Mouse (Mus musculus) midbrain, embryonic 12.5 days (tissue): ENCODE measurements around the gene Map4k4. TPM values are rescaled to one million over a fixed set of nuclear protein-coding genes. Genes with fewer than 3 reads are reported as not detected.

Experiments
- ATAC-seq: fragments of 200-750 bp; cut with Nextera tagmentation; 2 replicates; pipeline ENCODE4 v1.8.0; 2017; ENCODE audit warnings: low read depth, moderate TSS enrichment, moderate library complexity; ENCODE audit not compliant: low FRiP score
- H3K27ac ChIP-seq: fragments of 300-500 bp; sonication (generic); replicated peaks from 2 replicates; pipeline ENCODE4 v1.5.1; 2016; ENCODE audit warnings: mild to moderate bottlenecking
- H3K27me3 ChIP-seq: fragments of 300-500 bp; sonication (generic); 2 replicates; pipeline ENCODE4 v1.6.1; 2016; ENCODE audit warnings: mild to moderate bottlenecking
- H3K36me3 ChIP-seq: fragments of 300-500 bp; sonication (generic); 2 replicates; pipeline ENCODE4 v1.6.1; 2016
- H3K4me1 ChIP-seq: fragments of 300-500 bp; sonication (generic); 2 replicates; pipeline ENCODE4 v1.6.1; 2016
- H3K4me2 ChIP-seq: fragments of 300-500 bp; sonication (generic); replicated peaks from 2 replicates; pipeline ENCODE4 v1.6.1; 2016; ENCODE audit warnings: mild to moderate bottlenecking, moderate library complexity
- H3K4me3 ChIP-seq: fragments of 300-500 bp; sonication (generic); 2 replicates; pipeline ENCODE4 v1.5.1; 2016; ENCODE audit warnings: mild to moderate bottlenecking
- H3K9ac ChIP-seq: fragments of 300-500 bp; sonication (generic); replicated peaks from 2 replicates; pipeline ENCODE4 v1.6.1; 2016; ENCODE audit warnings: mild to moderate bottlenecking, moderate library complexity
- H3K9me3 ChIP-seq: fragments of 300-500 bp; sonication (generic); 2 replicates; pipeline ENCODE4 v1.6.1; 2016; ENCODE audit warnings: mild to moderate bottlenecking
- WGBS: fragments of 180-500 bp; shearing (Covaris S2); methylation state at CpG from one replicate; pipeline ENCODE4 v1.1.7; 2016; 5-methylcytosine and 5-hydroxymethylcytosine counted together
- polyA plus RNA-seq: library from polyadenylated mRNA; unstranded; fragments of >200 nt; fragmentation: Nextera tagmentation; extraction: Ambion mirVana; gene quantifications from 2 replicates; pipeline ENCODE4 v1.2.1, GENCODE M21; 2016

The Map4k4 gene
- polyA plus RNA-seq, 1 experiment from 2014 or later = 68.8 TPM

DNA sequence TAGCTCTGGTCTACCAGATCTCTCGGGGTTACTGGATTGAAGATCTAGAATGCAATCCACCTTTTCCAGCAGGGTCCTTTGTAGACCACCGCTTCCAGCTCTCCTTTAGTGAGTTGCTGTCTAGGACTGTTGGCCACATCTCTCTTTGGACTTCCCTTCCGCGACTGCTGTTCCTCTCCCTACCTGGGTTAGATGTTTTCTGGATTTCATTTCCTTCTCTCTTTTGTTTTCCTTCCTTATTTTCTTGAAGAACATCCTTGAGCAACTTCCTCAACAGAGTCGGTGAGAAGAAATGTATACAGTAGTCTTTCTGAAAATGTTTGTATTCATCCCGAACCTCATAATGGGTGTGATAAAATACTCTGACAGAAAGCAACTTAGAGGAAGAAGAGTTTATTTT, 137.1 kb downstream of the Map4k4 start:
- no peak overlapping the region for H3K27ac ChIP-seq
- no peak overlapping the region for H3K4me2 ChIP-seq
- H3K9ac ChIP-seq = no peak overlapping the region
- no peaks in the 10 kb centered on the region for H3K4me1 ChIP-seq
- H3K9me3 ChIP-seq = no peaks in the 10 kb centered on the region
- no peak for ATAC-seq
- H3K36me3 ChIP-seq = no peaks in the 10 kb centered on the region
- H3K27me3 ChIP-seq = no peaks in the 10 kb centered on the region
- 92% methylated on average over 6 of the region's 6 CpGs for WGBS
- H3K4me3 ChIP-seq = no peak overlapping the region

DNA sequence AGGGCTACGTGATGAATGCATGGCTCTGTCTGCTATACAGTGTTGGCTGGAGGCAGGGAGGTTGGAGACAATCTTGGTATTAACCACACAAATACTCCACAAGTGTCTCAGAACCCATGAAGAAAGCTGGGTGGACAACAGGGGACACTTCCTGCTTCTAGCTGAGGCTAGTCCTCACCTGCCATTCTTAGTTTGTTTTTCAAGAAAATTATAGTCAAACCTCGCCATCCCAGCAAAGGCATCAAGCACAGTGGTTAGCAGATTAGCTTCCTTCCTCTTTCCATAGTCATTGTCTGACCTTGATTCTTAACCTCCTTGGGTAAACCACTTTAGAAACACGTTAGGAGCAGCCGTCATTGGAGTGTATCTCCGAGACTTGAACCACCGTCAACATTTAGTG, 145.0 kb downstream of the Map4k4 start:
- ATAC-seq = no peak
- no peaks in the 10 kb centered on the region for H3K4me1 ChIP-seq
- H3K4me2 ChIP-seq = no peak overlapping the region
- no peak overlapping the region for H3K4me3 ChIP-seq
- no peaks in the 10 kb centered on the region for H3K9me3 ChIP-seq
- H3K36me3 ChIP-seq = no peaks in the 10 kb centered on the region
- H3K27ac ChIP-seq = no peak overlapping the region
- H3K9ac ChIP-seq = no peak overlapping the region
- 88% methylated on average over 6 of the region's 6 CpGs for WGBS
- H3K27me3 ChIP-seq = no peaks in the 10 kb centered on the region

DNA sequence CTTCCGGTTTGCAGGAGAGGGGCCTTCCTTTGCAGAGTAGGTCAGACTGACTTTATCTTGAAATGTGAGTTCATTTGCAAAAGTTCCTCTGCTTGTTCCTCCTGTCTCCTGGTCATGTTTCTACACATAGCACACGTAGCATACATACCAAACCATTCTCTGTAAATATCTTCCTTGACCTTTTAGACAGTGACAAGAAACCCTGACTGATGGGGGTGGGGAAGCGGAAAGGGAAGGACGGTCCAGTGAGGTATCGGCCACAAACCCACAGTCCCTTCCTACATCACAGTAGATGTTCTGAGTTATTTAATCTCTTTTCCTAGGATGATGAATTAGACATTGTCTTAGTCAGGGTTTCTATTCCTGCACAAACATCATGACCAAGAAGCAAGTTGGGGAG, 145.9 kb downstream of the Map4k4 start:
- H3K4me2 ChIP-seq = no peak overlapping the region
- no peaks in the 10 kb centered on the region for H3K9me3 ChIP-seq
- H3K4me1 ChIP-seq = no peaks in the 10 kb centered on the region
- H3K27me3 ChIP-seq = no peaks in the 10 kb centered on the region
- no peak overlapping the region for H3K4me3 ChIP-seq
- H3K9ac ChIP-seq = no peak overlapping the region
- H3K36me3 ChIP-seq = no peaks in the 10 kb centered on the region
- 75% methylated on average over 5 of the region's 5 CpGs for WGBS
- no peak for ATAC-seq
- H3K27ac ChIP-seq = no peak overlapping the region

DNA sequence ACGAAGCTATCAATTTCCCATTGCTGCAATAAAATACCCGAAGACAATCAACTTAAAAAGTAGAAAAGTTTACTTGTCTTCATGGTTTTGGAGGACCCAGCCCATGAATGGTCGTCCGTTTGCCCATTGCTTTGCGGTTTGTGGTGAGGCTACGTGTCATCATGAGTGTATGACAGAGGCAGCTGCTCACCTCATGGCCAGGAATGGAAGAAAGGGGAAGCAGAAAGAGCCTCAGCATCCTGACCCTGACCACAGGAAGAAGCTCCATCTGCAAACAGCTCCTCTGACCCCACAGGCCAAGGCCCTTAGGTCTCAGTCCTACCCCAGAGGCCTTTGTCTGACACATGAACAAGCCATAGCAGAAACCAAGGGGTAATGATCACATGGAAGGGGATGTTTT, 150.4 kb downstream of the Map4k4 start:
- WGBS = 94% methylated on average over 6 of the region's 6 CpGs

DNA sequence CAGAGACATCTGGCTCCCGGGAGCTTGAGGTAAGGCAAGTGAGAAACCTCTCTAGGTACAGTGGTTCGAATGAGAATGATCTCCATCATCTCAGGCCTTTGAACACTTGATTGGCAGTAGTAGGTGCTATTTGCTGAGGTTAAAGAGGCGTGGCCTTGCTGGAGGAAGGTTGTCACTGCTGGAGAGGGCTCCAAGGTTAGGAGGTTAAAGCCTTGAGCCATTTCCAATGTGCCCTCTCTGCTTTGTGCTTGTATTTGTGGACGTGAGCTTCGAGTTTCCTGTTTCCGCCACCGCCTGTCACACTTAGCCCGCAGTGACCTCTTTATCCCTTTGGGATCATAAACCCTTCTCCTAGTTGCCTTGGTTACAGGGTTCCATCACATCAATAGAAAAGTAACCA, 151.4 kb downstream of the Map4k4 start:
- Histone ChIP-seq H3K27ac (no peak overlapping the region), H3K4me3 (no peak overlapping the region), H3K4me2 (no peak overlapping the region), H3K4me1 (no peaks in the 10 kb centered on the region), H3K9me3 (no peaks in the 10 kb centered on the region), H3K27me3 (no peaks in the 10 kb centered on the region), H3K36me3 (no peaks in the 10 kb centered on the region), H3K9ac (no peak overlapping the region)
- 69% methylated on average over 8 of the region's 8 CpGs for WGBS
- no peak for ATAC-seq

More for the DNA sequence above, 150.4 kb downstream of the Map4k4 start:
- no peaks in the 10 kb centered on the region for H3K27me3 ChIP-seq
- H3K27ac ChIP-seq = no peak overlapping the region
- no peak overlapping the region for H3K4me3 ChIP-seq
- no peak overlapping the region for H3K9ac ChIP-seq
- no peaks in the 10 kb centered on the region for H3K36me3 ChIP-seq
- no peaks in the 10 kb centered on the region for H3K9me3 ChIP-seq
- ATAC-seq = no peak
- H3K4me2 ChIP-seq = no peak overlapping the region
- no peaks in the 10 kb centered on the region for H3K4me1 ChIP-seq

DNA sequence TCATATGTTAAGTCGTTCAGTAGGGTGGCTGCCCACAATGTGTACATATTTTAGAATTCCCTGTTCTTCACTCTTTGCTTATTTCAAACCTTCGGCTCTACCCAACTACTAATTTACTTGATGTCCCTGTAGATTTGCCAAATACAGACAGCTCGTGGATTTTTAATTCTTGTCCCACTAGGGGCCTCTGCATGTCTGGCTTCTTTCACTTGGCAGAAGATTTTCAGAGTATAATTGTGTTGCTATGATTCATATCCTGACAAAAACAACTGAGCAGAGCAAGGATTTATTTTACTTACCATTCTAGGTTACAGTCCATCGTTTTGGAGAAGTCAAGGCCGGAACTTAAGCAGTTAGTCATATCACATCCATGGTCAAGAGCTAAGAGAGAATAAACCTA, 152.4 kb downstream of the Map4k4 start:
- ATAC-seq = no peak
- Histone ChIP-seq H3K4me1 (no peaks in the 10 kb centered on the region), H3K4me2 (no peak overlapping the region), H3K4me3 (no peak overlapping the region), H3K36me3 (no peaks in the 10 kb centered on the region), H3K27me3 (no peaks in the 10 kb centered on the region), H3K9me3 (no peaks in the 10 kb centered on the region), H3K9ac (no peak overlapping the region), H3K27ac (no peak overlapping the region)
- WGBS = 86% methylated on average over 5 of the region's 5 CpGs

DNA sequence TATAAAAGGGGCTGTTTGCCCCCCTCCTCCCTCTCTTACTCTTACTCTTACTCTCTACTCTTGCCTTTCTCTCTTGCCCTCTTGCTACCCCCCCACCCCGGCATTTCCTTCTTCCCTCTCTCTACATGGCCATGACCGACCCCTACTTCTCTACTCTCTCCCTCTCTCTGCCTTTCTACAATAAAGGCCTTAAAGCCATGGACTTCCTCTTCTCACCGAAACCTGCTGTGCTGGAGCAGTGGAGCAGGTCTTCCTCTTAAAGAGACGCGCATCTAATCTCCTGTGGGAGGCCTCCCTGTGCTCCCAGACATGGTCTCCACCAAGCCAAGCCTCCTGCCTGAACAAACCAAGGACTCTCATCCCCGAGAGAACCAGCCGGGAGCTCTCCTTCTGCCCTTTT, 154.3 kb downstream of the Map4k4 start:
- no peaks in the 10 kb centered on the region for H3K27me3 ChIP-seq
- no peak overlapping the region for H3K9ac ChIP-seq
- WGBS = 78% methylated on average over 7 of the region's 7 CpGs
- H3K36me3 ChIP-seq = no peaks in the 10 kb centered on the region
- no peak overlapping the region for H3K27ac ChIP-seq
- H3K4me3 ChIP-seq = no peak overlapping the region
- no peaks in the 10 kb centered on the region for H3K9me3 ChIP-seq
- ATAC-seq = no peak
- H3K4me1 ChIP-seq = no peaks in the 10 kb centered on the region
- H3K4me2 ChIP-seq = no peak overlapping the region

DNA sequence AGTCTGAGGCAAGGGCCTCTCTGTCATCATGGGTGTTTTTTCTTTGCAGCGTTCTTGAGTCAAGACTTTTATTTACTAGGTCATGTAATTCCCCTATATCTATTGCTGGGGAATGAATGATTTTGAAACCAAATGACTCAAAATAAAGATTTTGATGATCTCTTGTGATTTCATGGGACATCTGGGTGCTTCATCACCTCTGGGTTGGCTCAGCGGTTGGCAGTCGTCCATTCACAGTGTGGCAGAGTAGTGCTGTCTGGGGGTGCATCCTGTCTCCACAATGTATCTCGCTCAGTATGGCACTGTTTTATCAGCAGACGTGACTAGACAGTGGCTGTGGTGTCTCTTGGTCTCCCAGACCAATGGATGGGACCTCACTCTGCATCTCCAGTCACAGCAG, 155.2 kb downstream of the Map4k4 start:
- 90% methylated on average over 5 of the region's 5 CpGs for WGBS

DNA sequence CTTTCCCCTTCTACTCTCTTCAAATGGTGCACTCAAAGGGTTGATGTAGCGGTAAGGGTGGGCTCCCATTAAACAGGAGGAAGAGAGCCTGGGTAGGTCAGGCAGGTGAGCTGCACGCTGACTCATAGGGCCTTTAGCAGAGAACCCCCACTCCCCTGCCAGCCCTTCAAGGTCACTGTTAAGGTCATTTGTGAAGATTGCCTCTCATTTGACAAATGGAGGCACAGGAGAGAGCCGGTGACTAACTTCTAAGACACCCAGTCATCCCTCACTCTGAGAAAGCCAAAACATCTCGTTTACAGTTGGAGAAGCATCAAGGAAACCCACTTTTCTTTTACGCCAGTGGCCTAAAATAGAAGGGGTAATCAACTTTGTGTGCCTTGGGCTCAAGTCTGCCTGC, 156.6 kb downstream of the Map4k4 start:
- Histone ChIP-seq H3K36me3 (no peaks in the 10 kb centered on the region), H3K27me3 (no peaks in the 10 kb centered on the region), H3K9me3 (no peaks in the 10 kb centered on the region), H3K27ac (no peak overlapping the region), H3K4me2 (no peak overlapping the region), H3K9ac (no peak overlapping the region), H3K4me3 (no peak overlapping the region), H3K4me1 (no peaks in the 10 kb centered on the region)
- 85% methylated on average over 5 of the region's 5 CpGs for WGBS
- ATAC-seq = no peak

More for the DNA sequence above, 155.2 kb downstream of the Map4k4 start:
- Histone ChIP-seq H3K4me1 (no peaks in the 10 kb centered on the region), H3K36me3 (no peaks in the 10 kb centered on the region), H3K27me3 (no peaks in the 10 kb centered on the region), H3K27ac (no peak overlapping the region), H3K9ac (no peak overlapping the region), H3K4me2 (no peak overlapping the region), H3K4me3 (no peak overlapping the region), H3K9me3 (no peaks in the 10 kb centered on the region)
- no peak for ATAC-seq

DNA sequence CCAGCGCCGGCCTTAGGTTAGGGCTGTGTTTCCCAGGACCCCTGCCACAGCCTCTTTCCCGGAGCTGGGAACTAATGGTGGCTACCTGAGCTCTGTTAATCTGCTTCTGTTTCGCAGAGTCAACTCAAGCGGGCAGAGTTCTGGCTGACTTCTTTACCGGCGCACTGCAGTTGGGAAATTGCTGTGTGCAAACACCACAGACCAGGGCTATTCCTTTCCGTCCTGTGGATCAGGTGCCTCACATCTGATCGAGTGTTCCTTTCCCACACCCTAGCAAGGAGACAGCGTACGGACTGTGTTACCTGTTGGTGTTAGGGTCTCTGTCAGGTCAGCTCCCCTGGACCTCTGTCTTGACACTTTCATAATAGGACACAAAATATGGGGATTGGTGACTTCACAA, 157.3 kb downstream of the Map4k4 start:
- no peak for ATAC-seq
- Histone ChIP-seq H3K4me2 (no peak overlapping the region), H3K9ac (no peak overlapping the region), H3K36me3 (no peaks in the 10 kb centered on the region), H3K27me3 (no peaks in the 10 kb centered on the region), H3K4me3 (no peak overlapping the region), H3K27ac (no peak overlapping the region), H3K9me3 (no peaks in the 10 kb centered on the region), H3K4me1 (peaks cover 1% of the 10 kb centered on the region)
- 58% methylated on average over 11 of the region's 11 CpGs for WGBS

DNA sequence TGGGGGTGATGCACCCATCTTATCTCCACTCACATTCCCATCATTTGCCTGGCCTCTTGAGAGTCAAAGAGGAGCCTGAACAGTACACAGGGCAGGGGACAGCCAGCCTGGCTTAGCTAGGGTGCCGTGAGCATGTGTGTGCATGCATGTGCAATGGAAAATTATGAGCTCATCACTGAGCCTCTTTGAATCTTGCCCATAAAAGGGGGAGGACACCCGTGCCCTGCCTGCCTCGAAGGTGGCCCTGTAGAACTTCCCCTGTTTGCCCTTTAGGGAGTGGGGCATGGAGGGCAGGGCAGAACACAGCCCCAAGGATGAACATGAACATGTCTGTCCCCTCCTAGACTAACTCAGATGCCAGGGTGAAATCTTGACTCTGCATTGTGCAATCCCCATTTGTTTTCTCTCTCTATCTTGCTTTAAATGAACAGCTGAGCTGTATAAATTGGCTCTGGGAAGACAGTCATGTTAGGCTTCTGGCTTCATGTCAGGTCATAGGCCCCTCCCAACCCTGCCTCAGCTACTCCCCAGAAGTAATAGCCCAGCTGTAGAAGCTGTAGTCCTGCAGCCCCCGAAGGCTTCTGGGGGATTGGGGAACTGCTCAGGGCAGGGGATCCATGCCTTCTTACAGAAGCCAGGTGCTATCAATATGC, 158.5 kb downstream of the Map4k4 start:
- H3K27ac ChIP-seq = no peak overlapping the region
- ATAC-seq = no peak
- no peak overlapping the region for H3K4me3 ChIP-seq
- no peak overlapping the region for H3K9ac ChIP-seq
- peaks cover 6% of the 10 kb centered on the region for H3K4me1 ChIP-seq
- no peaks in the 10 kb centered on the region for H3K9me3 ChIP-seq
- H3K36me3 ChIP-seq = no peaks in the 10 kb centered on the region
- 82% methylated on average over 4 of the region's 4 CpGs for WGBS
- H3K4me2 ChIP-seq = no peak overlapping the region
- H3K27me3 ChIP-seq = no peaks in the 10 kb centered on the region

DNA sequence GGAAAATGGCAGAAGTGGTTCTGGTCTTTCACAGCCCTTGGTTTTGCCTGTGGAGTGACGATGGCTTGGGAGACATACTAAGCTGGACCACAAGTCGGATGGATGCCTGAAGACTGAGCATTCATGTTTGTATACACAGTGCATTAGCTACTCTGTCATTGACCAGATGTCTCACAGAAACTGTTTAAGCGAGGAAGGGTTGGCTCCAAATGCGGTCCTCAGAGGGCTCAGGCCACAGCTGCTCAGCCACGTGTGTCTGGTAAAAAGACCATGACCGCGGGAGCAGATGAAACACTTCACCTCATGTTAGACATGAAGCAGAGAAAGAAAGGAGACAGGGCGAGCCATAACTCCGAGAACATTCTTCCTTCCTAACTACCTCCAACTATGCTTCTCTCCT, 160.6 kb downstream of the Map4k4 start:
- no peak overlapping the region for H3K9ac ChIP-seq
- WGBS = 86% methylated on average over 9 of the region's 9 CpGs
- H3K4me2 ChIP-seq = no peak overlapping the region
- no peaks in the 10 kb centered on the region for H3K9me3 ChIP-seq
- H3K36me3 ChIP-seq = no peaks in the 10 kb centered on the region
- ATAC-seq = no peak
- H3K4me3 ChIP-seq = no peak overlapping the region
- H3K4me1 ChIP-seq = peaks cover 6% of the 10 kb centered on the region
- no peak overlapping the region for H3K27ac ChIP-seq
- no peaks in the 10 kb centered on the region for H3K27me3 ChIP-seq

DNA sequence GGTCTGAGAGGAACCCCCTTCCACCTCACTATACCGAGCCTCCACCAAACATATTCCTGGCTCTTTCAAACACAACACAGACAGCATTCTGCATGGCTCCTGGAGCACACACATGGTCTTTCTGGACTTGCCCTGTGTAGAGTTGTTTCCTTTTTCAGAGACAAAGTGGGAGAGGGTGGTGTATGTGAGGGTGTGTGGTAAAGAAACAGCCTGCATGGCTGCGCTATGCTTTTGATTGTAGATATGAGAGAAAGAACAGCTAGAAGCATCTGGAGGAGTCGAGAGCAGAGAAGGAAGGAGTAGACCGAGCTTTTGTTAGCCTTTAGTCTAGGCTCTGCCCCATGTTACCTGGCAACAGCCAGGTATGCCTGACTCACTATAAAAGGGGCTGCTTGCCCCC, 162.7 kb downstream of the Map4k4 start:
- ATAC-seq = no peak
- H3K9ac ChIP-seq = no peak overlapping the region
- no peaks in the 10 kb centered on the region for H3K36me3 ChIP-seq
- peaks cover 6% of the 10 kb centered on the region for H3K4me1 ChIP-seq
- WGBS = 66% methylated on average over 4 of the region's 4 CpGs
- H3K27ac ChIP-seq = no peak overlapping the region
- no peak overlapping the region for H3K4me3 ChIP-seq
- H3K9me3 ChIP-seq = no peaks in the 10 kb centered on the region
- H3K4me2 ChIP-seq = no peak overlapping the region
- H3K27me3 ChIP-seq = no peaks in the 10 kb centered on the region
